In genomic region chr3:97308440-97308839, GRCm38 (mm10) we compare ENCODE assay signal across 26 mouse cellular contexts. TPM values are rescaled to one million over a fixed set of nuclear protein-coding genes. Genes with fewer than 3 reads are reported as not detected.
DNase-seq lines count a peak whose midpoint lies in the region; ATAC-seq lines count a peak whose summit lies in the region.
"Had no signal": no experiment of that assay in that cellular context is flagged by ENCODE, and none has a peak within 500 bp of the region (broad histone marks: within the 10 kb centered on the region; RNA-seq: fewer than 3 reads in every experiment).

No protein-coding gene starts in this region.

- H3K4me2 ChIP-seq in embryonic facial prominence, embryonic 14.5 days (ENCODE audit: low read depth, low read length) = no peak overlapping the region
- H3K4me2 ChIP-seq in midbrain, embryonic 12.5 days (replicated peaks) = no peak overlapping the region
- H3K4me2 ChIP-seq in midbrain, embryonic 11.5 days = no peak overlapping the region
- no peak overlapping the region for H3K4me2 ChIP-seq in midbrain, embryonic 14.5 days (ENCODE audit: low read length)
- no peak overlapping the region for H3K4me2 ChIP-seq in kidney, embryonic 16.5 days (replicated peaks; ENCODE audit: low read depth, low read length)
- H3K4me2 ChIP-seq: heart, embryonic 12.5 days; stomach, embryonic 15.5 days had no signal

- ATAC-seq in embryonic facial prominence, embryonic 14.5 days (ENCODE audit: low read depth) = 0 out of 2 replicates have a peak, but pooled peaks have one; percentile 14
- ATAC-seq in midbrain, embryonic 12.5 days (ENCODE audit: low FRiP score, low read depth) = peak; percentile 53; the same call in 1 of the 2 replicates
- ATAC-seq in midbrain, embryonic 11.5 days (ENCODE audit: low FRiP score) = no peak
- ATAC-seq in midbrain, embryonic 14.5 days (ENCODE audit: low FRiP score, low TSS enrichment) = no peak
- ATAC-seq in kidney, embryonic 16.5 days (ENCODE audit: low FRiP score, low TSS enrichment) = no peak
- ATAC-seq in cerebellum, adult (ENCODE audit: insufficient number of reproducible peaks, low FRiP score, low TSS enrichment) = no peak
- ATAC-seq: inflammation-experienced regulatory T-cells, adult 6 months; Patski had no signal

- no peak overlapping the region for H3K4me3 ChIP-seq in embryonic facial prominence, embryonic 14.5 days (ENCODE audit: low read depth, low read length)
- no peak overlapping the region for H3K4me3 ChIP-seq in embryonic facial prominence, embryonic 10.5 days
- H3K4me3 ChIP-seq in midbrain, embryonic 12.5 days = no peak overlapping the region
- no peak overlapping the region for H3K4me3 ChIP-seq in midbrain, embryonic 11.5 days (ENCODE audit: low read depth, low read length)
- H3K4me3 ChIP-seq in midbrain, embryonic 14.5 days (replicated peaks; ENCODE audit: low read depth, low read length) = no peak overlapping the region
- no peak overlapping the region for H3K4me3 ChIP-seq in kidney, embryonic 16.5 days (ENCODE audit: low read length)
- H3K4me3 ChIP-seq: heart, embryonic 12.5 days; left cerebral cortex, adult 2 months; megakaryocyte, embryonic 14.5 days; myocyte; stomach, embryonic 15.5 days had no signal

- WGBS in embryonic facial prominence, embryonic 14.5 days = 63% methylated on average over 2 of the region's 2 CpGs
- 34% methylated on average over 2 of the region's 2 CpGs for WGBS in embryonic facial prominence, embryonic 10.5 days
- WGBS in midbrain, embryonic 12.5 days = 34% methylated on average over 2 of the region's 2 CpGs
- WGBS in midbrain, embryonic 11.5 days = 14% methylated on average over 2 of the region's 2 CpGs
- 16% methylated on average over 2 of the region's 2 CpGs for WGBS in midbrain, embryonic 14.5 days
- 58% methylated on average over 2 of the region's 2 CpGs for WGBS in kidney, embryonic 16.5 days

- H3K27me3 ChIP-seq in embryonic facial prominence, embryonic 14.5 days (replicated peaks; ENCODE audit: control insufficient read depth, insufficient read depth, low read length) = no peaks in the 10 kb centered on the region
- peaks cover 24% of the 10 kb centered on the region for H3K27me3 ChIP-seq in embryonic facial prominence, embryonic 10.5 days (replicated peaks; ENCODE audit: low read depth, poor library complexity, severe bottlenecking)
- H3K27me3 ChIP-seq in midbrain, embryonic 12.5 days = peaks cover 25% of the 10 kb centered on the region
- H3K27me3 ChIP-seq in midbrain, embryonic 11.5 days (ENCODE audit: control insufficient read depth, insufficient read depth, low read length) = no peaks in the 10 kb centered on the region
- H3K27me3 ChIP-seq in midbrain, embryonic 14.5 days (ENCODE audit: control insufficient read depth, insufficient read depth, low read length) = no peaks in the 10 kb centered on the region
- peaks cover 3% of the 10 kb centered on the region; the same call in 1 of the 2 replicates for H3K27me3 ChIP-seq in kidney, embryonic 16.5 days (ENCODE audit: insufficient read depth, low read length)
- H3K27me3 ChIP-seq: Patski; stomach, embryonic 15.5 days had no signal

- no peak overlapping the region for H3K27ac ChIP-seq in embryonic facial prominence, embryonic 14.5 days (replicated peaks; ENCODE audit: low read depth, low read length)
- H3K27ac ChIP-seq in embryonic facial prominence, embryonic 10.5 days (replicated peaks) = no peak overlapping the region
- H3K27ac ChIP-seq in midbrain, embryonic 12.5 days (replicated peaks) = no peak overlapping the region
- no peak overlapping the region for H3K27ac ChIP-seq in midbrain, embryonic 11.5 days (ENCODE audit: low read depth, low read length)
- no peak overlapping the region for H3K27ac ChIP-seq in midbrain, embryonic 14.5 days (replicated peaks; ENCODE audit: low read depth, low read length)
- no peak overlapping the region for H3K27ac ChIP-seq in kidney, embryonic 16.5 days (ENCODE audit: low read length)
- H3K27ac ChIP-seq: left cerebral cortex, adult 2 months; stomach, embryonic 15.5 days had no signal

- H3K9me3 ChIP-seq in embryonic facial prominence, embryonic 14.5 days (ENCODE audit: control insufficient read depth, low read length) = no peaks in the 10 kb centered on the region
- peaks cover 8% of the 10 kb centered on the region; the same call in 1 of the 2 replicates for H3K9me3 ChIP-seq in embryonic facial prominence, embryonic 10.5 days
- 0 out of 2 replicates have a peak, but pooled peaks cover 3% of the 10 kb centered on the region for H3K9me3 ChIP-seq in midbrain, embryonic 12.5 days
- H3K9me3 ChIP-seq in midbrain, embryonic 11.5 days (ENCODE audit: control insufficient read depth, low read length) = peaks cover 5% of the 10 kb centered on the region; the same call in 1 of the 2 replicates
- H3K9me3 ChIP-seq in midbrain, embryonic 14.5 days (ENCODE audit: control insufficient read depth, low read length) = peaks cover 4% of the 10 kb centered on the region
- H3K9me3 ChIP-seq in kidney, embryonic 16.5 days (ENCODE audit: low read length) = peaks cover 4% of the 10 kb centered on the region; the same call in 1 of the 2 replicates
- H3K9me3 ChIP-seq: stomach, embryonic 15.5 days had no signal

- H3K9ac ChIP-seq in embryonic facial prominence, embryonic 14.5 days (ENCODE audit: low read depth, low read length) = no peak overlapping the region
- no peak overlapping the region for H3K9ac ChIP-seq in midbrain, embryonic 12.5 days (replicated peaks)
- H3K9ac ChIP-seq in midbrain, embryonic 11.5 days (ENCODE audit: low read length) = no peak overlapping the region
- no peak overlapping the region for H3K9ac ChIP-seq in midbrain, embryonic 14.5 days (replicated peaks; ENCODE audit: low read length)
- no peak overlapping the region; the same call in 1 of the 2 replicates for H3K9ac ChIP-seq in kidney, embryonic 16.5 days (replicated peaks; ENCODE audit: low read length)
- H3K9ac ChIP-seq: heart, embryonic 12.5 days; stomach, embryonic 15.5 days had no signal

- peak; percentile 52 for DNase-seq in embryonic facial prominence, embryonic 14.5 days (ENCODE audit: low spot score)
- DNase-seq in embryonic facial prominence, embryonic 10.5 days (ENCODE audit: low spot score) = no peak
- no peak for DNase-seq in midbrain, embryonic 11.5 days (ENCODE audit: low spot score, missing footprints)
- DNase-seq in midbrain, embryonic 14.5 days = peak; percentile 61
- DNase-seq in heart, adult 9 months (ENCODE audit: low spot score in 2 of 2) = no peak
- DNase-seq: adrenal gland, postnatal 14 days; cerebellum, adult 2 months; heart, postnatal 14 days; kidney, adult 9 months; kidney, postnatal 4 days; layer of hippocampus, adult 9-11 months; left cerebral cortex, postnatal 4 days; liver; lung, adult 18-20 months; lung, postnatal 14 days; thymus, postnatal 14 days had no signal

- peaks cover 3% of the 10 kb centered on the region; the same call in 1 of the 2 replicates for H3K4me1 ChIP-seq in embryonic facial prominence, embryonic 14.5 days (ENCODE audit: control insufficient read depth, insufficient read depth, low read length)
- peaks cover 42% of the 10 kb centered on the region for H3K4me1 ChIP-seq in embryonic facial prominence, embryonic 10.5 days
- H3K4me1 ChIP-seq in midbrain, embryonic 12.5 days = peaks cover 45% of the 10 kb centered on the region
- peaks cover 1% of the 10 kb centered on the region; the same call in 1 of the 2 replicates for H3K4me1 ChIP-seq in midbrain, embryonic 11.5 days (ENCODE audit: control insufficient read depth, insufficient read depth, low read length)
- H3K4me1 ChIP-seq in midbrain, embryonic 14.5 days (ENCODE audit: control insufficient read depth, insufficient read depth, low read length) = peaks cover 22% of the 10 kb centered on the region
- H3K4me1 ChIP-seq in kidney, embryonic 16.5 days (ENCODE audit: insufficient read depth, low read length) = peaks cover 40% of the 10 kb centered on the region
- H3K4me1 ChIP-seq: megakaryocyte, embryonic 14.5 days had no signal

- H3K36me3 ChIP-seq in embryonic facial prominence, embryonic 14.5 days (ENCODE audit: control insufficient read depth, insufficient read depth, low read length) = no peaks in the 10 kb centered on the region
- H3K36me3 ChIP-seq in embryonic facial prominence, embryonic 10.5 days (replicated peaks) = no peaks in the 10 kb centered on the region
- no peaks in the 10 kb centered on the region for H3K36me3 ChIP-seq in midbrain, embryonic 12.5 days
- H3K36me3 ChIP-seq in midbrain, embryonic 11.5 days (ENCODE audit: control insufficient read depth, insufficient read depth, low read length) = no peaks in the 10 kb centered on the region
- no peaks in the 10 kb centered on the region for H3K36me3 ChIP-seq in midbrain, embryonic 14.5 days (ENCODE audit: control insufficient read depth, insufficient read depth, low read length)
- no peaks in the 10 kb centered on the region for H3K36me3 ChIP-seq in kidney, embryonic 16.5 days (ENCODE audit: insufficient read depth, low read length)
- H3K36me3 ChIP-seq: heart, embryonic 12.5 days; stomach, embryonic 15.5 days had no signal

RNA-seq across cellular contexts. Expression of gene Bcl9, which starts 10.7 kb away (rescaled TPM):
- 36.0 and 39.4 TPM in 2 replicates for polyA plus RNA-seq in embryonic facial prominence, embryonic 14.5 days (2014; fragmentation: Nextera tagmentation; extraction: Ambion mirVana)
- polyA plus RNA-seq in embryonic facial prominence, embryonic 10.5 days (2016; fragmentation: Nextera tagmentation; extraction: Ambion mirVana) = 60.9 and 73.5 TPM in 2 replicates
- 79.1 and 91.2 TPM in 2 replicates for polyA plus RNA-seq in midbrain, embryonic 12.5 days (2016; fragmentation: Nextera tagmentation; extraction: Ambion mirVana)
- polyA plus RNA-seq in midbrain, embryonic 11.5 days (2014; fragmentation: Nextera tagmentation; extraction: Ambion mirVana) = 59.8 and 60.3 TPM in 2 replicates
- 82.5 and 100 TPM in 2 replicates for polyA plus RNA-seq in midbrain, embryonic 14.5 days (2014; fragmentation: Nextera tagmentation; extraction: Ambion mirVana)
- 60.8 and 68.7 TPM in 2 replicates for polyA plus RNA-seq in kidney, embryonic 16.5 days (2015; fragmentation: Nextera tagmentation; extraction: Ambion mirVana)

Comparison
In these comparisons a context has a peak if more than half of its experiments do, and no peak if none do; other contexts are left out.
1. ATAC-seq: peak in embryonic facial prominence, embryonic 14.5 days (single experiment) and midbrain, embryonic 12.5 days (single experiment); none in midbrain, embryonic 11.5 days (single experiment), midbrain, embryonic 14.5 days (single experiment), kidney, embryonic 16.5 days (single experiment) and cerebellum, adult (single experiment).
2. DNase-seq: peak in embryonic facial prominence, embryonic 14.5 days (single experiment) and midbrain, embryonic 14.5 days (single experiment); none in embryonic facial prominence, embryonic 10.5 days (single experiment), midbrain, embryonic 11.5 days (single experiment) and heart, adult 9 months (0 of 2).